Mouse (Mus musculus) limb, embryonic 11.5 days (tissue): ENCODE data around the gene Ppcs. TPM values are rescaled to one million over a fixed set of nuclear protein-coding genes. Genes with fewer than 3 reads are reported as not detected.

Experiments used
- ATAC-seq: fragments of 200-750 bp; cut with Nextera tagmentation; 2 replicates; pipeline ENCODE4 v1.8.0; 2017; ENCODE audit warnings: low read depth; ENCODE audit not compliant: insufficient number of reproducible peaks, low FRiP score, low TSS enrichment
- DNase-seq: peaks from one replicate; pipeline ENCODE4 v3.0.0-alpha.2; 2015; ENCODE audit warnings: low spot score
- H3K27ac ChIP-seq: fragments of 300-500 bp; sonication (generic); replicated peaks from 2 replicates; pipeline ENCODE4 v1.5.1; 2014; ENCODE audit warnings: low read depth, mild to moderate bottlenecking, low read length
- H3K27me3 ChIP-seq: fragments of 300-500 bp; sonication (generic); 2 replicates; pipeline ENCODE4 v1.6.1; 2014; ENCODE audit warnings: mild to moderate bottlenecking, low read length, mixed read lengths; ENCODE audit not compliant: control insufficient read depth, insufficient read depth
- H3K36me3 ChIP-seq: fragments of 300-500 bp; sonication (generic); 2 replicates; pipeline ENCODE4 v1.6.1; 2014; ENCODE audit warnings: mild to moderate bottlenecking, low read length, moderate library complexity, mixed read lengths; ENCODE audit not compliant: control insufficient read depth, insufficient read depth
- H3K4me1 ChIP-seq: fragments of 300-500 bp; sonication (generic); 2 replicates; pipeline ENCODE4 v1.6.1; 2014; ENCODE audit warnings: low read length, mixed read lengths; ENCODE audit not compliant: control insufficient read depth, insufficient read depth
- H3K4me2 ChIP-seq: fragments of 300-500 bp; sonication (generic); 2 replicates; pipeline ENCODE4 v1.6.1; 2014; ENCODE audit warnings: low read depth, mild to moderate bottlenecking, moderate library complexity; ENCODE audit not compliant: severe bottlenecking
- H3K4me3 ChIP-seq: fragments of 300-500 bp; sonication (generic); 2 replicates; pipeline ENCODE4 v1.5.1; 2014; ENCODE audit warnings: low read depth, low read length
- H3K9ac ChIP-seq: fragments of 300-500 bp; sonication (generic); 2 replicates; pipeline ENCODE4 v1.6.1; 2014; ENCODE audit warnings: mild to moderate bottlenecking, low read length
- H3K9me3 ChIP-seq: fragments of 300-500 bp; sonication (generic); 2 replicates; pipeline ENCODE4 v1.6.1; 2016; ENCODE audit warnings: low read length; ENCODE audit not compliant: control insufficient read depth
- WGBS: fragments of 180-500 bp; shearing (Covaris S2); extraction: QIAGEN DNeasy Blood & Tissue Kit; methylation state at CpG from one replicate; pipeline ENCODE4 v1.1.7; 2014; 5-methylcytosine and 5-hydroxymethylcytosine counted together
- polyA plus RNA-seq: library from polyadenylated mRNA; unstranded; fragments of >200 nt; fragmentation: Nextera tagmentation; extraction: Ambion mirVana; gene quantifications from 2 replicates; pipeline ENCODE4 v1.2.1, GENCODE M21; 2014

The Ppcs gene
- polyA plus RNA-seq, 1 experiment from 2014 or later = 35.7 TPM

- Histone ChIP-seq H3K27ac (no peak overlapping the region), H3K4me2 (no peak overlapping the region), H3K4me3 (no peak overlapping the region), H3K9ac (no peak overlapping the region), H3K9me3 (no peaks in the 10 kb centered on the region), H3K36me3 (no peaks in the 10 kb centered on the region), H3K27me3 (no peaks in the 10 kb centered on the region), H3K4me1 (no peaks in the 10 kb centered on the region)
- WGBS = 82% methylated on average over 6 of the region's 6 CpGs
- DNase-seq (no peak), ATAC-seq (no peak)
These were observed 52.8 kb downstream of the Ppcs start for GRCm38 (mm10) chr4:119369460-119369859.

Other genes starting within 250 kb of the Ppcs start
- gene Zfp691, start 248.2 kb downstream of the Ppcs start, polyA plus RNA-seq = 10.0 and 13.7 TPM in 2 replicates
- gene Ermap, start 232.4 kb downstream of the Ppcs start, polyA plus RNA-seq = 6.9 and 8.7 TPM in 2 replicates
- 150 and 164 TPM in 2 replicates for gene Svbp, start 227.1 kb downstream of the Ppcs start, polyA plus RNA-seq
- not detected in 2 replicates for gene Tmem269, start 204.2 kb downstream of the Ppcs start, polyA plus RNA-seq
- 37.0 and 44.7 TPM in 2 replicates for gene AU022252, start 189.7 kb downstream of the Ppcs start, polyA plus RNA-seq
- gene P3h1, start 189.5 kb downstream of the Ppcs start, polyA plus RNA-seq = 21.9 and 24.1 TPM in 2 replicates
- gene Cldn19, start 167.0 kb downstream of the Ppcs start, polyA plus RNA-seq = 0.05 TPM in 1 of 2 replicates, not detected in the other
- gene Ybx1, start 127.8 kb downstream of the Ppcs start, polyA plus RNA-seq = 1,145 and 1,200 TPM in 2 replicates
- 162 and 170 TPM in 2 replicates for gene Ppih, start 101.9 kb downstream of the Ppcs start, polyA plus RNA-seq
- 5.5 and 7.3 TPM in 2 replicates for gene Ccdc30, start 6.9 kb downstream of the Ppcs start, polyA plus RNA-seq
- gene Zmynd12, start 394 bp upstream of the Ppcs start, polyA plus RNA-seq = 0.34 and 0.36 TPM in 2 replicates
- 0.67 and 1.2 TPM in 2 replicates for gene Rimkla, start 70.2 kb upstream of the Ppcs start, polyA plus RNA-seq
- 26.7 and 29.9 TPM in 2 replicates for gene Foxj3, start 114.6 kb upstream of the Ppcs start, polyA plus RNA-seq
- 2.3 and 3.4 TPM in 2 replicates for gene Frg2f1, start 117.1 kb upstream of the Ppcs start, polyA plus RNA-seq
- not detected in 2 replicates for gene Guca2a, start 215.3 kb upstream of the Ppcs start, polyA plus RNA-seq
- gene Guca2b, start 236.5 kb upstream of the Ppcs start, polyA plus RNA-seq = not detected in 2 replicates